Mouse (Mus musculus) kidney, adult 2 months (tissue): Measurements from ENCODE around the gene Cirbp.

ENCODE experiments used
- CTCF ChIP-seq: fragments of 200-500 bp; conservative IDR thresholded peaks from 2 replicates; pipeline ENCODE4 v1.5.1; 2011; ENCODE audit warnings: low read depth, mild to moderate bottlenecking, control low read depth, low read length, moderate library complexity, mixed read lengths; ENCODE audit not compliant: insufficient read depth, insufficient read length
- POLR2A ChIP-seq: fragments of 200-500 bp; IDR thresholded peaks from one replicate; pipeline ENCODE4 v1.6.1; 2011; ENCODE audit warnings: low read depth, low read length, control low read depth

DNA sequence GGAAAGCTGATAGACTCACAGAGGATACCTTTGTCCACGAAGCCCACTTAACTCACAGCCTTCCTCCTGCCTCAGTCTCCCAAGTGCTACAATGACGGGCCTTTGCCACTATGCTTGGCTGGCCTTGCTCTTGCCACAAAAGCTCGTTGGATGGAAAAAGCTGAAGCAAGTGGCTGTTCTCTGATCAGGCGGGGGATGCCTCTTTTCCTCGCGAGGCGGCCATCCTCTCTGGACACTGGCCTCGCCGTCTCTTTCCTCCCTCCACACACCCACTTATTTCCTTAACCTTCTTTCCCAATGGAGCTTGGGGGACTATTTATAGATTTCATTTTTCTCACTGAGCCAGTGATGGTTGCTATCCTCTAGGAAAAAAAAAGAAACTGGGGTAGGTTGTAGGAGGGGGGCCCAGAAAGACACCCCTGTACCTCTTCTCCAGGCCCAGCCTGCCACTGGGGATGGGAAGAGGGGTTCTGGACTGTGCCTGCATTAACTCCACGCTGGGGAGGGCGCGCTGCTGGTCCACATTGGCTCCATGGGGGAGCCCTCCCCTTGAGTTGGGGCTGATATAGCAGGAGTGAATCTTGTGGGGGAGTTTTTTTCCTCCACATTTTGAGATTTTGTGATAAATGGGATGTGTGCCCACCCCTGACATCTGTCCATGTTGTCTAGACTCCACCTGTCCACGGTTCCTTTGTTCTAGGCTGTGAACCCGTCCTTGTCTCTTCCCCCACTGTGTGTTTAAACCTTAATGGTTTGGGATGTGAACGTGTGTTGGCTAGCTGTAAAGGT lies 8.4 kb upstream of the Cirbp start:
- TF ChIP-seq POLR2A (no peak), CTCF (no peak)
